Comparison of ENCODE assay signal across 7 mouse cellular contexts in the genomic region with DNA sequence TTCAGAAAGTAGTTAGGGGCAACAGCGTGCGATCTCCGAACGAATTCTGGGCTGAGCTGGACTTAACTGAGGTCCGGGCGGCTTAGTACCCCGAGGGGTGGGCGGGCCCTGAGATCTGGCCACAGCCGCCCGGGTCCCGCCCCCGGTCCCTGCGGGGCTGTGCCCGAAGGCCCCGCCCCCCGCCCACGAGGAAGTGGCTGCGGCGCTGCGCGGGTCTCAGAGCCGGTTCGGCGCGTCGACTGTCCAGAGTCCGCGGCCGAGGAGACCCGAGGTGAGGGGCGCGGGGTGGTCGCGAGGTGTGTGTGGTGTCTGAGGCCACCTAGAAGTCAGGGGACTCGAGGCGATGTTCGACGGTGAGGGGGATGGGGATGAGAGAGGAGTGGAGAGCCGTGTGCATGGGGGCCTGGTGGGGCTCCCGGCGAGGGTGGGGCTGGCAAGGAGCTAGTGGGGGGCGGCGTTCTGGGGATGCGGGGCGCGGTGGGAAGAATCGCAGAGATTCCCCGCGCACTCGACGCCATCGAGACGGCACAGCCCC. TPM values are rescaled to one million over a fixed set of nuclear protein-coding genes. Genes with fewer than 3 reads are reported as not detected.
DNase-seq lines count a peak whose midpoint lies in the region; ATAC-seq and TF ChIP-seq lines count a peak whose summit lies in the region.

A gene (plus strand): TSS at position 145 of the 535 bp plus-strand sequence.

- H3K4me3 ChIP-seq in liver, adult 2 months (ENCODE audit: insufficient read depth, low read depth, low read length): peak within 1 kb of the TSS; percentile 86
- H3K4me3 ChIP-seq in testis, adult 2 months (ENCODE audit: control insufficient read depth, low read depth, low read length): peak within 1 kb of the TSS; percentile 87

- WGBS in liver, adult 2 months: under 1% methylated on average over 48 of the region's 53 CpGs

- peak within 1 kb of the TSS; percentile 84 for H3K9ac ChIP-seq in liver, adult 2 months (ENCODE audit: low read depth, low read length)

- H3K36me3 ChIP-seq in liver, adult 2 months (ENCODE audit: control insufficient read depth, insufficient read depth, low read length): no peaks in the 10 kb centered on the region
- no peaks in the 10 kb centered on the region for H3K36me3 ChIP-seq in testis, adult 2 months (ENCODE audit: control insufficient read depth, insufficient read depth, low read length)

- DNase-seq in WW6 (ENCODE audit: low read depth, low spot score): peak; percentile 75
- peak; percentile 60 for DNase-seq in embryo, embryonic 9.5 days (ENCODE audit: extremely low spot score)
- peak; percentile 60 for DNase-seq in heart, adult 8-10 months (ENCODE audit: low spot score)
- DNase-seq in kidney, adult 8-10 months: peak; percentile 59 to 70
- peak; percentile 36 for DNase-seq in liver, adult 2 months (ENCODE audit: extremely low read depth, low read depth, low spot score)

- no peak for TF ChIP-seq CTCF in liver, adult 2 months (IDR thresholded peaks at IDR 0.05; ENCODE audit: low read depth, low read length)
- TF ChIP-seq CTCF in testis, adult 2 months (IDR thresholded peaks at IDR 0.05; ENCODE audit: control insufficient read depth, insufficient read depth, insufficient replicate concordance, low read depth, low read length): no peak

- peak within 1 kb of the TSS; percentile 41; the same call in 1 of the 2 replicates for H3K27ac ChIP-seq in liver, adult 2 months (replicated peaks; ENCODE audit: insufficient read depth, low read depth, low read length)
- peak within 1 kb of the TSS; percentile 77 for H3K27ac ChIP-seq in testis, adult 2 months (ENCODE audit: control insufficient read depth, insufficient read depth, low read depth, low read length)

- H3K27me3 ChIP-seq in liver, adult 2 months (ENCODE audit: control insufficient read depth, insufficient read depth, low read length): no peaks in the 10 kb centered on the region
- H3K27me3 ChIP-seq in testis, adult 2 months (ENCODE audit: control insufficient read depth, insufficient read depth, low read length): no peaks in the 10 kb centered on the region

- ATAC-seq in monocyte, adult 5-6 weeks (replicated peaks; ENCODE audit: insufficient number of reproducible peaks, low FRiP score, low TSS enrichment, poor library complexity, severe bottlenecking): peak; percentile 18; the same call in 1 of the 2 replicates

- TF ChIP-seq POLR2A in liver, adult 2 months (IDR thresholded peaks at IDR 0.05; ENCODE audit: extremely low read depth, insufficient read depth, low read length): peak; percentile 54; the same call in 1 of the 2 replicates
- 0 out of 2 replicates have a peak, but pooled peaks have one; percentile 36 for TF ChIP-seq POLR2A in testis, adult 2 months (IDR thresholded peaks at IDR 0.05; ENCODE audit: control insufficient read depth, low read depth, low read length)

- peaks cover 2% of the 10 kb centered on the region; the same call in 1 of the 2 replicates for H3K4me1 ChIP-seq in liver, adult 2 months (ENCODE audit: control insufficient read depth, insufficient read depth, low read length)
- H3K4me1 ChIP-seq in testis, adult 2 months (ENCODE audit: control insufficient read depth, insufficient read depth, low read length): peaks cover 12% of the 10 kb centered on the region

- peaks cover 5% of the 10 kb centered on the region; the same call in 1 of the 2 replicates for H3K79me2 ChIP-seq in liver, adult 2 months (ENCODE audit: control insufficient read depth, insufficient read depth, low read length)

RNA-seq across cellular contexts. Expression of the gene that starts here (rescaled TPM):
- total RNA-seq in heart, adult 8-10 months (2022): 10 to 100 TPM; 46.0 to 70.3 (median 55.0) TPM
- total RNA-seq in liver, adult 2 months (2014; rRNA removed): 30.9 and 61.0 TPM in 2 replicates
- polyA plus RNA-seq in liver, adult 2 months (2012; rRNA removed): 93.8 and 137 TPM in 2 replicates
- total RNA-seq in monocyte, adult 5-6 weeks (2017): 406 to 524 TPM (median 463 TPM) in 3 replicates
- polyA plus RNA-seq in testis, adult 2 months (2012; rRNA removed): 65.6 and 71.7 TPM in 2 replicates

Comparison
In these comparisons a context has a peak if more than half of its experiments do, and no peak if none do; other contexts are left out.
1. Peak in every context shown above with its lines: DNase-seq, ATAC-seq, H3K4me3 ChIP-seq and H3K27ac ChIP-seq.